Mouse (Mus musculus): ENCODE data around the gene Rasl10b. TPM values are rescaled to one million over a fixed set of nuclear protein-coding genes. Genes with fewer than 3 reads are reported as not detected.

The Rasl10b gene
- polyA plus RNA-seq, 1 experiment from 2014 or later, result 2.3 TPM

DNA sequence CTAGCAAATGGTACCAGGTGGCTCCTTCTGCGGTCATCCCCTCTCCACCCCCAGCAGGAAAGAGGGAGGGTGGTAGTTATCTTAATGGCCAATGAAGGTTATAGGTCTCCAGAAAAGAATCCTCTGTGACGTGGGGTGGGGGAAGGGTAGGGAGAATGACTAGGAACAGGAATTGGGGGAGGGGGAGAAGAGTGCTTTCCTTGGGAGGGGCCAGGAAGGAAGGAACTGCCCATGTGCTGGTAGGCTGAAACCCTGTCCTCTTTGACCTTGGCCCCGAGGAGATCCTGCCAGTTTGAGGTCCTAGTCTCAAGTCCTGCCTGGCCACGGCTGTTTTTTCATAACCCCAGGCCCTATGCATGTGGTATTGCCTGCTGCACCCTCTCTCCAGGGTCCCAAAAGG, 40.4 kb downstream of the Rasl10b start:
- no peak overlapping the region for H3K27ac ChIP-seq (replicated peaks; ENCODE audit: low read depth, low read length)
- no peaks in the 10 kb centered on the region for H3K36me3 ChIP-seq (ENCODE audit: control insufficient read depth, insufficient read depth, low read length)
- WGBS, result 20% methylated on average over 4 of the region's 4 CpGs
- no peak overlapping the region for H3K9ac ChIP-seq (ENCODE audit: low read depth, low read length)
- DNase-seq (ENCODE audit: low spot score), result no peak
- H3K4me2 ChIP-seq (ENCODE audit: low read depth, low read length), result no peak overlapping the region
- peaks cover 12% of the 10 kb centered on the region for H3K4me1 ChIP-seq (ENCODE audit: control insufficient read depth, insufficient read depth, low read length)
- no peak overlapping the region for H3K4me3 ChIP-seq (ENCODE audit: low read depth, low read length)
- peaks cover 16% of the 10 kb centered on the region for H3K27me3 ChIP-seq (replicated peaks; ENCODE audit: control insufficient read depth, insufficient read depth, low read length)
- no peaks in the 10 kb centered on the region for H3K9me3 ChIP-seq (ENCODE audit: control insufficient read depth, low read length)
- no peak for ATAC-seq (ENCODE audit: low read depth)

GRCm38 (mm10) chr11:83450550-83450949, 41.6 kb downstream of the Rasl10b start:
- Histone ChIP-seq H3K4me3 (ENCODE audit: low read depth, low read length) (no peak overlapping the region), H3K4me1 (ENCODE audit: control insufficient read depth, insufficient read depth, low read length) (peaks cover 12% of the 10 kb centered on the region; the same call in 1 of the 2 replicates), H3K4me2 (ENCODE audit: low read depth, low read length) (no peak overlapping the region), H3K9me3 (ENCODE audit: control insufficient read depth, low read length) (no peaks in the 10 kb centered on the region), H3K27me3 (replicated peaks; ENCODE audit: control insufficient read depth, insufficient read depth, low read length) (peaks cover 3% of the 10 kb centered on the region), H3K36me3 (ENCODE audit: control insufficient read depth, insufficient read depth, low read length) (no peaks in the 10 kb centered on the region), H3K27ac (replicated peaks; ENCODE audit: low read depth, low read length) (no peak overlapping the region), H3K9ac (ENCODE audit: low read depth, low read length) (no peak overlapping the region)
- WGBS, result 21% methylated on average over 1 of the region's 1 CpGs
- no peak for ATAC-seq (ENCODE audit: low read depth)
- DNase-seq (ENCODE audit: low spot score), result no peak

GRCm38 (mm10) chr11:83451281-83451680, 42.3 kb downstream of the Rasl10b start:
- H3K9me3 ChIP-seq (ENCODE audit: control insufficient read depth, low read length), result no peaks in the 10 kb centered on the region
- H3K4me2 ChIP-seq (ENCODE audit: low read depth, low read length), result no peak overlapping the region
- H3K36me3 ChIP-seq (ENCODE audit: control insufficient read depth, insufficient read depth, low read length), result no peaks in the 10 kb centered on the region
- peaks cover 12% of the 10 kb centered on the region; the same call in 1 of the 2 replicates for H3K4me1 ChIP-seq (ENCODE audit: control insufficient read depth, insufficient read depth, low read length)
- no peak overlapping the region for H3K9ac ChIP-seq (ENCODE audit: low read depth, low read length)
- no peaks in the 10 kb centered on the region for H3K27me3 ChIP-seq (replicated peaks; ENCODE audit: control insufficient read depth, insufficient read depth, low read length)
- WGBS, result 86% methylated on average over 10 of the region's 10 CpGs
- no peak overlapping the region for H3K27ac ChIP-seq (replicated peaks; ENCODE audit: low read depth, low read length)
- DNase-seq (ENCODE audit: low spot score) (no peak), ATAC-seq (ENCODE audit: low read depth) (no peak)
- H3K4me3 ChIP-seq (ENCODE audit: low read depth, low read length), result no peak overlapping the region

DNA sequence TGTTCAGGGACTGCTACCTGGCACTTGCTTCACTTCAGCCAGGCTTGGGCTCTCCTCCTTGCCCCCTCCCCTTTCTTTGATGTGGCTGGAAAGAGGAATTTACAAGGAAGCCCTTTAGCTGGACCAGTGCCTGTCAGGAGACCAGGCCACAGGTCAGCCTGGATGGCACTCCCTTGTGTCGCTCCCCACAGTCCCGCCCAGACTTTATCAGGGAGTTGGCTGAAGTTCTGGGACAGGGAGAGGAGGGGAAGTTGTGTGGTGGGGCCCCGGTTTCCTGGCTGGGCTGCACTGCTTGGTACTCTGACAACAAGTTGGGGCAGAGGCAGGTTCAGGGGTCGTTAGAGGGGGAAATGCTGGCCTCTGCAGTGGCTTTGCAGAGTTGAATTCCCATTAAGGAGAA, 45.6 kb downstream of the Rasl10b start:
- Histone ChIP-seq H3K4me2 (ENCODE audit: low read depth, low read length) (no peak overlapping the region), H3K27me3 (replicated peaks; ENCODE audit: control insufficient read depth, insufficient read depth, low read length) (no peaks in the 10 kb centered on the region; the same call in 1 of the 2 replicates), H3K4me3 (ENCODE audit: low read depth, low read length) (no peak overlapping the region), H3K9ac (ENCODE audit: low read depth, low read length) (no peak overlapping the region), H3K36me3 (ENCODE audit: control insufficient read depth, insufficient read depth, low read length) (no peaks in the 10 kb centered on the region), H3K27ac (replicated peaks; ENCODE audit: low read depth, low read length) (no peak overlapping the region), H3K9me3 (ENCODE audit: control insufficient read depth, low read length) (no peaks in the 10 kb centered on the region), H3K4me1 (ENCODE audit: control insufficient read depth, insufficient read depth, low read length) (peaks cover 15% of the 10 kb centered on the region)
- no peak for ATAC-seq (ENCODE audit: low read depth)
- 17% methylated on average over 4 of the region's 4 CpGs for WGBS
- no peak for DNase-seq (ENCODE audit: low spot score)

DNA sequence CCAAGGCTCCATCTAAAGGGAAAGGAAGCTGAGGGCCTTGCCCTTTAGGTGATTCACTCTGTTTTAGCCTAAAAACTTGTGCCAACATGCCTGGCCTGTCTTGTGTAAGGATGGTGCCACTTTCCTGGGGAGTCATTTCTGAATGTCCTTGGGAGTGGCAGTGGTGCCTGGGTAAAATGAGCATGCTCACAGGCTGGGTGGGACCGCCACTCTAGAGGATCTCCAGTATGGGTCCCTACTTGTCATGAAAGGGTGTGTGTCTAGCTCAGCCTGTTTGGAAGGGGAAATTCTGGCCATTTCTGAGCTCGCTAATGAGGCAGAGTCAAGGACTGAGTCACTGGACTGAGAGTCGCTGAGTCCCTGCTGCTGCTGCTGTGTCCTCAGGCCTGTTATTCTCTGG, 46.7 kb downstream of the Rasl10b start:
- no peaks in the 10 kb centered on the region for H3K36me3 ChIP-seq (ENCODE audit: control insufficient read depth, insufficient read depth, low read length)
- no peak overlapping the region for H3K9ac ChIP-seq (ENCODE audit: low read depth, low read length)
- H3K9me3 ChIP-seq (ENCODE audit: control insufficient read depth, low read length), result no peaks in the 10 kb centered on the region
- H3K27me3 ChIP-seq (replicated peaks; ENCODE audit: control insufficient read depth, insufficient read depth, low read length), result peaks cover under 1% of the 10 kb centered on the region; the same call in 1 of the 2 replicates
- H3K4me1 ChIP-seq (ENCODE audit: control insufficient read depth, insufficient read depth, low read length), result peaks cover 15% of the 10 kb centered on the region
- DNase-seq (ENCODE audit: low spot score), result no peak
- no peak for ATAC-seq (ENCODE audit: low read depth)
- no peak overlapping the region for H3K27ac ChIP-seq (replicated peaks; ENCODE audit: low read depth, low read length)
- WGBS, result 64% methylated on average over 3 of the region's 3 CpGs
- H3K4me2 ChIP-seq (ENCODE audit: low read depth, low read length), result no peak overlapping the region
- no peak overlapping the region for H3K4me3 ChIP-seq (ENCODE audit: low read depth, low read length)

DNA sequence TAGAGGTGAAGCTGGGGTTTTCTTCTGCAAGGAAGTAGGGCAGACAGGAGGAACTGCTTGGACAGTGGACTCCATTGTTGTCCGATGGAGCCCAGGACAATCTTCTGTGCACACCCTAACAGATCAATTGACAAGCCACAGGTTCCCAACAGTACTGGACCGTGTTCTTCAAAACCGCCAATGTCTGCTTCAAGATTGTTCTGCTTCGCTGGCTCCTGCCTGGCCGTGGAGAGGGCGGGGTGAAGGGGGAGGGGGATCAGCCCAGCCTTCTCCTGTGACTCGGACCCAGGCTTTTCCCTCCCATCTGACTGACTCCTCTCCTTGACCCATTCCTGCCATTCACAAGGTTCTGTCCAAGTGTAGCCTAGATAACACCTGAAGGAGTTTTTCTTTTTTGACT, 48.3 kb downstream of the Rasl10b start:
- no peak for DNase-seq (ENCODE audit: low spot score)
- no peaks in the 10 kb centered on the region for H3K9me3 ChIP-seq (ENCODE audit: control insufficient read depth, low read length)
- no peak overlapping the region for H3K27ac ChIP-seq (replicated peaks; ENCODE audit: low read depth, low read length)
- H3K4me3 ChIP-seq (ENCODE audit: low read depth, low read length), result no peak overlapping the region
- 25% methylated on average over 7 of the region's 7 CpGs for WGBS
- H3K4me2 ChIP-seq (ENCODE audit: low read depth, low read length), result no peak overlapping the region
- H3K9ac ChIP-seq (ENCODE audit: low read depth, low read length), result no peak overlapping the region
- no peaks in the 10 kb centered on the region for H3K36me3 ChIP-seq (ENCODE audit: control insufficient read depth, insufficient read depth, low read length)
- ATAC-seq (ENCODE audit: low read depth), result no peak
- H3K4me1 ChIP-seq (ENCODE audit: control insufficient read depth, insufficient read depth, low read length), result peaks cover 15% of the 10 kb centered on the region
- peaks cover 9% of the 10 kb centered on the region for H3K27me3 ChIP-seq (replicated peaks; ENCODE audit: control insufficient read depth, insufficient read depth, low read length)

GRCm38 (mm10) chr11:83457912-83458601, 49.1 kb downstream of the Rasl10b start:
- no peak overlapping the region for H3K9ac ChIP-seq (ENCODE audit: low read depth, low read length)
- H3K4me3 ChIP-seq (ENCODE audit: low read depth, low read length), result no peak overlapping the region
- ATAC-seq (ENCODE audit: low read depth) (no peak), DNase-seq (ENCODE audit: low spot score) (no peak)
- peaks cover 15% of the 10 kb centered on the region for H3K27me3 ChIP-seq (replicated peaks; ENCODE audit: control insufficient read depth, insufficient read depth, low read length)
- no peaks in the 10 kb centered on the region for H3K36me3 ChIP-seq (ENCODE audit: control insufficient read depth, insufficient read depth, low read length)
- WGBS, result 50% methylated on average over 9 of the region's 9 CpGs
- no peak overlapping the region for H3K4me2 ChIP-seq (ENCODE audit: low read depth, low read length)
- H3K27ac ChIP-seq (replicated peaks; ENCODE audit: low read depth, low read length), result no peak overlapping the region
- H3K9me3 ChIP-seq (ENCODE audit: control insufficient read depth, low read length), result no peaks in the 10 kb centered on the region
- H3K4me1 ChIP-seq (ENCODE audit: control insufficient read depth, insufficient read depth, low read length), result peaks cover 15% of the 10 kb centered on the region

DNA sequence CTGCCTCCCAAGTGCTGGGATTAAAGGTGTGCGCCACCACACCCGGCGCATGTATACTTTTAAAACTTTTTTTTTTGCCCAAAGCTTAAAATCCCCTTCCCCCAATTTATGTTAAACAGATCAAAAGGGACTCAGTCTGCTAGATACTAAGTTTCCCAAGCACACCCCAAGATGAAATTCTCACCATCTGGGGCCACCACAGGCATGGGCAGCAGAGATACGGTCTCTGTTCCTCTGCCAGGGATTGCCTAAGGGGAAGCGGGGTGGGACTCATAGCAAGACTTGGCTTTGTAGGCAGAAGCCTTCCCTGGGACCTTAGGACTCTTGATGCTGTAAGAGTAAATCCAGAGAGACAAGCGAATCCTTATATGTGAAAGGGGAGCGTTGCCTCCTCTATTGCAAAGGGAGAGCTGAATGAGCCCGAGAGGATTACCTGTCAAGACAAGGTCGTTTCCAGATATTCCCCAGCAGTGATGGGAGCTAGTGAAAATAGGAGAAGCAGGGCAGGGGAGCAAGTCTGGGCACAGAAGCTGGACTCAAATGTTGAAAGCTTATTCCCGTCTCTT, 52.6 kb downstream of the Rasl10b start:
- Histone ChIP-seq H3K4me1 (ENCODE audit: control insufficient read depth, insufficient read depth, low read length) (peaks cover 19% of the 10 kb centered on the region), H3K27me3 (replicated peaks; ENCODE audit: control insufficient read depth, insufficient read depth, low read length) (peaks cover 27% of the 10 kb centered on the region), H3K36me3 (ENCODE audit: control insufficient read depth, insufficient read depth, low read length) (no peaks in the 10 kb centered on the region), H3K27ac (replicated peaks; ENCODE audit: low read depth, low read length) (no peak overlapping the region), H3K4me2 (ENCODE audit: low read depth, low read length) (peak overlapping the region; percentile 96; the same call in 1 of the 2 replicates), H3K9me3 (ENCODE audit: control insufficient read depth, low read length) (no peaks in the 10 kb centered on the region), H3K9ac (ENCODE audit: low read depth, low read length) (no peak overlapping the region), H3K4me3 (ENCODE audit: low read depth, low read length) (peak overlapping the region; percentile 61)
- WGBS, result 53% methylated on average over 10 of the region's 10 CpGs
- ATAC-seq (ENCODE audit: low read depth) (no peak), DNase-seq (ENCODE audit: low spot score) (no peak)

Data from embryonic facial prominence, embryonic 14.5 days (tissue).